Mouse (Mus musculus): ENCODE measurements around the gene Capn7. TPM values are rescaled to one million over a fixed set of nuclear protein-coding genes. Genes with fewer than 3 reads are reported as not detected.

The Capn7 gene
- polyA plus RNA-seq, 1 experiment: 22.8 TPM

- H3K4me1 ChIP-seq (ENCODE audit: control insufficient read depth, insufficient read depth, low read length): no peaks in the 10 kb centered on the region
- no peak for TF ChIP-seq POLR2A (IDR thresholded peaks at IDR 0.05; ENCODE audit: insufficient read depth, low read length)
- no peak for TF ChIP-seq EP300 (IDR thresholded peaks at IDR 0.05; ENCODE audit: insufficient read depth, low read depth, low read length)
- TF ChIP-seq CTCF (IDR thresholded peaks at IDR 0.05; ENCODE audit: low read depth, low read length): no peak
- no peak overlapping the region for H3K9ac ChIP-seq (ENCODE audit: low read depth, poor library complexity, severe bottlenecking)
- no peaks in the 10 kb centered on the region for H3K9me3 ChIP-seq (replicated peaks; ENCODE audit: control insufficient read depth, insufficient read depth, low read length, poor library complexity, severe bottlenecking)
- no peak overlapping the region for H3K4me3 ChIP-seq (ENCODE audit: low read depth, low read length)
- no peaks in the 10 kb centered on the region for H3K27me3 ChIP-seq (ENCODE audit: control insufficient read depth, insufficient read depth, low read length, poor library complexity, severe bottlenecking)
- no peak overlapping the region for H3K27ac ChIP-seq (ENCODE audit: insufficient read depth, low read length)
- H3K36me3 ChIP-seq (ENCODE audit: control insufficient read depth, insufficient read depth, low read length, poor library complexity, severe bottlenecking): no peaks in the 10 kb centered on the region
These were observed 62.8 kb downstream of the Capn7 start for GRCm38 (mm10) chr14:31399271-31399670.

GRCm38 (mm10) chr14:31400246-31400645 lies 63.8 kb downstream of the Capn7 start:
- Histone ChIP-seq H3K9me3 (replicated peaks; ENCODE audit: control insufficient read depth, insufficient read depth, low read length, poor library complexity, severe bottlenecking) (no peaks in the 10 kb centered on the region), H3K4me3 (ENCODE audit: low read depth, low read length) (no peak overlapping the region), H3K4me1 (ENCODE audit: control insufficient read depth, insufficient read depth, low read length) (no peaks in the 10 kb centered on the region), H3K9ac (ENCODE audit: low read depth, poor library complexity, severe bottlenecking) (no peak overlapping the region), H3K36me3 (ENCODE audit: control insufficient read depth, insufficient read depth, low read length, poor library complexity, severe bottlenecking) (no peaks in the 10 kb centered on the region), H3K27ac (ENCODE audit: insufficient read depth, low read length) (no peak overlapping the region), H3K27me3 (ENCODE audit: control insufficient read depth, insufficient read depth, low read length, poor library complexity, severe bottlenecking) (no peaks in the 10 kb centered on the region)
- TF ChIP-seq EP300 (IDR thresholded peaks at IDR 0.05; ENCODE audit: insufficient read depth, low read depth, low read length) (no peak), POLR2A (IDR thresholded peaks at IDR 0.05; ENCODE audit: insufficient read depth, low read length) (no peak), CTCF (IDR thresholded peaks at IDR 0.05; ENCODE audit: low read depth, low read length) (no peak)

GRCm38 (mm10) chr14:31400896-31401295 lies 64.5 kb downstream of the Capn7 start:
- Histone ChIP-seq H3K36me3 (ENCODE audit: control insufficient read depth, insufficient read depth, low read length, poor library complexity, severe bottlenecking) (no peaks in the 10 kb centered on the region), H3K27ac (ENCODE audit: insufficient read depth, low read length) (no peak overlapping the region), H3K9ac (ENCODE audit: low read depth, poor library complexity, severe bottlenecking) (no peak overlapping the region), H3K4me3 (ENCODE audit: low read depth, low read length) (no peak overlapping the region), H3K9me3 (replicated peaks; ENCODE audit: control insufficient read depth, insufficient read depth, low read length, poor library complexity, severe bottlenecking) (no peaks in the 10 kb centered on the region), H3K27me3 (ENCODE audit: control insufficient read depth, insufficient read depth, low read length, poor library complexity, severe bottlenecking) (no peaks in the 10 kb centered on the region), H3K4me1 (ENCODE audit: control insufficient read depth, insufficient read depth, low read length) (no peaks in the 10 kb centered on the region)
- TF ChIP-seq POLR2A (IDR thresholded peaks at IDR 0.05; ENCODE audit: insufficient read depth, low read length) (no peak), CTCF (IDR thresholded peaks at IDR 0.05; ENCODE audit: low read depth, low read length) (no peak), EP300 (IDR thresholded peaks at IDR 0.05; ENCODE audit: insufficient read depth, low read depth, low read length) (no peak)

DNA sequence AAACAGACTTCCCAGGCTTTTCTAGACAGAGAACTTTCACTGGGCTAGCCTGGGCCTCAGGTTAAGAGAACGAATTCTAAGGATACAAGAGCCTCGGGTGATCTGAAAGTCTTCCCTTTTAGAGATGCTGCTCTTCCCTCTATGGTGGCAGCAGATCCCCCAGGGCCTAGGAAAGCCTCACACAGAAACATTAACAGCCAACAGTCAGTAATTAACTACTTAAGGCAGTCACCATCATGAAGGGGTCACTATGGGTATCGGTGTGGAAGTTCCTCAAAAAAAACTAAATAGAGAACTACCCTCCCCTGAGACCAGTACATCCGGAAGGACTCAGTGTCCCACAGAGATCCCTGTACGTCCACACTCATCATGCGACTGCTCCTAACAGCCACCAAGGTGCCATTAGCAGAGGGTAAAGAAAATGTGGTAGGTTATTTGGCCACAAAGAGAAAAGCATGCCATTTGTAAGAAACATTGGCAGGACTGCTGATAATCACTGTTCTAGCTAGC lies 65.5 kb downstream of the Capn7 start:
- Histone ChIP-seq H3K9ac (ENCODE audit: low read depth, poor library complexity, severe bottlenecking) (no peak overlapping the region), H3K27ac (ENCODE audit: insufficient read depth, low read length) (no peak overlapping the region), H3K4me3 (ENCODE audit: low read depth, low read length) (no peak overlapping the region), H3K27me3 (ENCODE audit: control insufficient read depth, insufficient read depth, low read length, poor library complexity, severe bottlenecking) (no peaks in the 10 kb centered on the region), H3K36me3 (ENCODE audit: control insufficient read depth, insufficient read depth, low read length, poor library complexity, severe bottlenecking) (no peaks in the 10 kb centered on the region), H3K9me3 (replicated peaks; ENCODE audit: control insufficient read depth, insufficient read depth, low read length, poor library complexity, severe bottlenecking) (no peaks in the 10 kb centered on the region), H3K4me1 (ENCODE audit: control insufficient read depth, insufficient read depth, low read length) (no peaks in the 10 kb centered on the region)
- TF ChIP-seq POLR2A (IDR thresholded peaks at IDR 0.05; ENCODE audit: insufficient read depth, low read length): no peak
- no peak for TF ChIP-seq EP300 (IDR thresholded peaks at IDR 0.05; ENCODE audit: insufficient read depth, low read depth, low read length)
- TF ChIP-seq CTCF (IDR thresholded peaks at IDR 0.05; ENCODE audit: low read depth, low read length): no peak

DNA sequence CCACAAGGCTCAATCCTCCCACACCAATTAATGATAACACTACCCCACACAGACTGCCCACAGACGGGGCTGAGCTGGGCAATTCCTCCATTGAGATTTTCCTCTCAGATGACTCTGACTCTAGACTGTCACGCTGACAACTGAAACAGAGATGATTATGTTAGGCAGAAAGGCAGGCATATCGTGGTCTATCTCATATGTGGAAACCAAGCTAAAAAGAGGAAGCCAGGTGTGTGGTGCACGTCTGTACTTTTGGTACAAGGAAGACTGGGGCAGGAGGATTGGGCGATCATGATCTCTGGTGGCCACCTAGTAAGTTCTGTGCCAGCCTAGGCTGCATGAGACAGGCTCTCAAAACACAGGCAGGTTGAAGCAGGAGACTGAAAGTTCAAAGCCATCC lies 66.3 kb downstream of the Capn7 start:
- H3K36me3 ChIP-seq (ENCODE audit: control insufficient read depth, insufficient read depth, low read length, poor library complexity, severe bottlenecking): no peaks in the 10 kb centered on the region
- H3K4me1 ChIP-seq (ENCODE audit: control insufficient read depth, insufficient read depth, low read length): no peaks in the 10 kb centered on the region
- TF ChIP-seq EP300 (IDR thresholded peaks at IDR 0.05; ENCODE audit: insufficient read depth, low read depth, low read length) (no peak), POLR2A (IDR thresholded peaks at IDR 0.05; ENCODE audit: insufficient read depth, low read length) (no peak), CTCF (IDR thresholded peaks at IDR 0.05; ENCODE audit: low read depth, low read length) (no peak)
- H3K4me3 ChIP-seq (ENCODE audit: low read depth, low read length): no peak overlapping the region
- no peak overlapping the region for H3K9ac ChIP-seq (ENCODE audit: low read depth, poor library complexity, severe bottlenecking)
- no peaks in the 10 kb centered on the region for H3K9me3 ChIP-seq (replicated peaks; ENCODE audit: control insufficient read depth, insufficient read depth, low read length, poor library complexity, severe bottlenecking)
- no peak overlapping the region for H3K27ac ChIP-seq (ENCODE audit: insufficient read depth, low read length)
- no peaks in the 10 kb centered on the region for H3K27me3 ChIP-seq (ENCODE audit: control insufficient read depth, insufficient read depth, low read length, poor library complexity, severe bottlenecking)

GRCm38 (mm10) chr14:31403556-31403955 lies 67.1 kb downstream of the Capn7 start:
- Histone ChIP-seq H3K36me3 (ENCODE audit: control insufficient read depth, insufficient read depth, low read length, poor library complexity, severe bottlenecking) (no peaks in the 10 kb centered on the region), H3K9me3 (replicated peaks; ENCODE audit: control insufficient read depth, insufficient read depth, low read length, poor library complexity, severe bottlenecking) (no peaks in the 10 kb centered on the region), H3K27ac (ENCODE audit: insufficient read depth, low read length) (no peak overlapping the region), H3K4me3 (ENCODE audit: low read depth, low read length) (no peak overlapping the region), H3K4me1 (ENCODE audit: control insufficient read depth, insufficient read depth, low read length) (no peaks in the 10 kb centered on the region), H3K27me3 (ENCODE audit: control insufficient read depth, insufficient read depth, low read length, poor library complexity, severe bottlenecking) (no peaks in the 10 kb centered on the region), H3K9ac (ENCODE audit: low read depth, poor library complexity, severe bottlenecking) (no peak overlapping the region)
- no peak for TF ChIP-seq POLR2A (IDR thresholded peaks at IDR 0.05; ENCODE audit: insufficient read depth, low read length)
